Mouse (Mus musculus): Measurements from ENCODE around the gene Ndufa12.

The Ndufa12 gene

DNA sequence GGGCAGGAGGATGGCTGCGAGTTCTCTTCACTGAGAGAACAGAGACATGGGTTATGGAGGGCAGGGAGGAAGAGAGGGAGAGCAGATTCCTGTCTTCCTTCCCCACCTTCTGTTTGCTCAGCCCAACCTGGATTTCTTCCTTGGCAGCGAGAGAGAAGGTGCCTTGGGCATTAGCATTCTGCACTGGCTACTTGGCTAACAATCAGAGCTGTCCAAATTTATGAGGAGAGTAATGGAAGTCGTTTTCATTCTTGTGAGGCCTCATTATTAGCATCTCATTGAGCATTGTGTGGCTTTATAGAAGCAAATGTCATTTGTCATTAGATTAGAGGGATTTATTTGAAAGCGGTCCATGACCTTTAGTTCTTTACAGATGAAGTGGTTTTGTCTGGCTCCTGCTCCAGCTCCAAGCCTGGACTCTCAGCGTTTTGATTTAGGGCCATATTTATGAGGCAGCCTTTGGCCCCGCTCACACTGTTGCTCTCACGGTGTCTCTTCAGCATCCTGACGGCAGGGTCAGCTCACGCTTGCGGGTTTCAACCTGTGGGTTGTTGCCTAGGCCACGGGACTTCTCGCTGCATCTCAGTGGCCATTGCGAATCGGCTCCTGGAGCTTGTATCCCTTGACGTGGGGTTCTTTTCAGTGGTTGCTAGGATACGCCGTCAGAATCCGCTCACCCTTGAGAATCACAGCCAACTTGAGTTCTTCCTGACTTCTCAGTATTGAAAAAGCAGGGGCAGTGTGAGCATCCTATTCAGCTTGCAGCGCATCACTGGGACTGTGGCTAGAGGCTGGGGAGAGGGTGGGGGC is 31.9 kb downstream of the Ndufa12 start:
- no peak for DNase-seq (ENCODE audit: low read depth, low spot score)

DNA sequence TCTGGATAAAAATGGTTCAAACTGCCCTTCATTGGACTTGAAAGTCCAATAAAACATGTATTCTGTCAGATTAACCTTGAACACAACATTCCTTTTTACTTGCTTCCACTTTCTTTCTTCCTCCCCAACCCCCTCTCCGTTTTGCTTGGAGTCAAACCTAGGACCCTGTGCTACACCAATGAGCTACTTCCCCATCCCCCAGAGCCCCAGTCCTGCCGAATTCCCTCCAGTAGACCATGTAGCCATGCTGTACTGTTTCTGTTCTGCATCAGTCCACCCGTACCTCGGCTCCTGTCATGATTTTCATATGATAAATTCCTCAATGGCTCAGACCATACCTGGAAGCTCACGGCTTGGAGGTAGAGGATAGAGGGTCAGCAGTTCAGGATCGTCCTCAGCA is 32.5 kb downstream of the Ndufa12 start:
- DNase-seq (ENCODE audit: low read depth, low spot score) = no peak

DNA sequence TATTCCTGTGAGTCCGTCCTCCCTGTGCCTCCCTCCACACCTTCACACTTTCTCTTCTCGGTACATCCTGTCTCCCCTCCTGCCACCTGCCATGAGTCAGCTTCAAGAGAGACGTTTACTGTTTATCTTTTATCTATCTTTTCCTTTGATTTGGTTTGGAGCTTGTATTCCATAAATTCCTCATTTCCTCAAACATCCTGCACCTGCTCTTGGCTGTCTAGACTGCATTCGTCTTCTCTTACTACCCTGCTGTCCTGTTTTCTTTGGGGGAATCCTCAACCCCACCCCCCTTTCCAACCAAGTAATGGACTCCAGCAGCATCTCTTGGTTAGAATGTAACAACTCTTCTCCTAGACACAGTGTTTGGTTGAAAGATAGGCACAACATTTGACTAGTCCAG is 36.7 kb downstream of the Ndufa12 start:
- DNase-seq (ENCODE audit: low read depth, low spot score) = no peak

- no peak for DNase-seq (ENCODE audit: low read depth, low spot score)
Measured at GRCm38 (mm10) chr10:94241346-94241745, 42.8 kb downstream of the Ndufa12 start.

DNA sequence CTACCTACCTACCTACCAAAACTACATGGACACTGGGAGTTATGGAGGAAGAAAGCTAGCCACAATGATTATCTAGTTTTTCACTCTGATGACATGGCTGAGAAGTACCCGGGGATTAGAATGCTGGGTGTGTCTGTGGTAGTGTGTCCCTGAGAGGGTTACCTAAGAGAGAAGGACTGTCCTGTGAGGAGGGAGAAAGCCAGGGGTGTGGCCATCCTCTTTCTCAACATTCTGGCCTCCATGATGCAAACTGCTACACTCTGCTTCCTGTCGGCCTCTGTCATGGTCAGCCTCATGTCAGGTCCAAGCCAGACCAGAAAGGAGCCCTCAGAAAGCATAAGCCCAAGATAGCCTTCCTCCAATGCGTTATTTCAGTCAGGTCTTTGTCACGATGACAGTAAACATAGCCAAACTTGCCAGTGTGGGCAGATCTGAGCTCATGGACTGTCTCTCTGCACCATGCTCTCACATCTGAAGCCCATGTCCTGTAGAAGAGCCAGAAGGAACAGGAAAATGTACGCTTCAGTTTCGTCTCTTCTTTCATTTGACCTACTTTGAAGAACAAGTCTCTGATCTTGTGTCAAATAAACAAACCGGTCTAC is 49.3 kb downstream of the Ndufa12 start:
- DNase-seq (ENCODE audit: low read depth, low spot score) = peak; percentile 25

- peak; percentile 62 for DNase-seq (ENCODE audit: low read depth, low spot score)
Measured at GRCm38 (mm10) chr10:94249575-94250456, 51.3 kb downstream of the Ndufa12 start.

DNA sequence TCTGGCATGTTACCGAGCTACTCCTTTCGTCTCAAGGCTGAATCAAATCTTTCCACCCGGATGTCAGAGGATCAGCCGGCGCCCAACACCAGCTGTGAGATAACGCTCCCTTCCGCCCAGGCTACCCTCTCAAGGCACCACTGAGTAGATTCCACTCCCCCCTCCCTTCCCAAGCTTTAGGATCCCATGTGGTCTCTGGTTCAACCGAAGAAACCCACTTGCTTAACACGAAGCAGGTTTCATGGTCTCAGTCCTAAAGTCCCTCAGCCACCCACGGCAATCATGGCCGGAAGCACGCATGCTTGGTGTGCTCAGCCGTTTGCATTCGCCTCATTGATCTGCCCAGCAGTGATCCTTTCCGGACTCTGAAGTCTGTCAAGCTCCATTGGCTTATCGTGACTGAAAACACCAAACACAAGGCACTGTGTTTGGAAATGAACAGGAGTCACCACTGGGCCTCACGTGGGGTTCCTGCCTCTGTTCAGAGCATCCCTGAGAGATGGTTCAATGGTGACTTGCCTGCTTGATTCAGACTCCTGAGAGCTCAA is 54.8 kb downstream of the Ndufa12 start:
- DNase-seq (ENCODE audit: low read depth, low spot score) = no peak

- no peak for DNase-seq (ENCODE audit: low read depth, low spot score)
Measured at GRCm38 (mm10) chr10:94254766-94255165, 56.2 kb downstream of the Ndufa12 start.

DNA sequence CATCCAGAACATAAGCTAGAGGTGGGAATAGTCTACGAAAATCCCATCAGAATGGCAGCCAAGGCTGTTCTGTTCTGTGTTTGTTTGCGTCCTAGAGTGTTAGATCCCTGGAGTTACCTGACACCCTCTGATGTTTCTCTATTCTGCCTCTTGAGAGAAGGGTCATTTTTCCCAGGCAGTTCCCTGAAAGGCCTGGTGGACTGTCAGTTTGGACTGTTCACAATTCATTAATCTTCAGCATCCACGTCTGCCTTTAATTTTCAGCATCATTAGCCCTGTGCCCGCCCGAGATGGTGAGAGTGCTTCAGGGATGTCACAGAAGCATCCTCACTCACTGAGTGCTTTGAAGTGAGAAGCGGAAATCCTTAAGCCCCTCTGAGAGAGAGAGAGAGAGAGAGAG is 57.2 kb downstream of the Ndufa12 start:
- DNase-seq (ENCODE audit: low read depth, low spot score) = no peak

DNA sequence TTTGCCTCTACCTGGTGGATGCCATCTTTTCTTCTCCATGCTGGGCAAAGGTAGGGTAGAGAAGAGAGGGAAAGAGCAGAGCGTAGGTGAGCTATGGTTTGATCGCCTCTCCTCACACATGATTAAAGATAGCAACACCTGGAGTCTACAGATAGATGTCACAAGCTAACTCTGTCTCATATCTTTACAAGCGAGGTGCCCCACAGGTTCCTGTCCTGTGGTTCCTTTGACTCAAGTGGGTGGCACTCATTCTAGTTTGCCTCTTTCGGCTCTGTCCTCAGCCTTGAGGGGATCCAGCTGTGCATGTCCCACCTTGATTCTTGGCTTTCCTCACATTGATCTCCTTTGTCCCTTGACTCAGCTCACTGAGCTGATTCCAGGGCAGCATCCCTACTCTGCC is 58.0 kb downstream of the Ndufa12 start:
- no peak for DNase-seq (ENCODE audit: low read depth, low spot score)

- no peak for DNase-seq (ENCODE audit: low read depth, low spot score)
Measured at GRCm38 (mm10) chr10:94260544-94260943, 62.0 kb downstream of the Ndufa12 start.

DNA sequence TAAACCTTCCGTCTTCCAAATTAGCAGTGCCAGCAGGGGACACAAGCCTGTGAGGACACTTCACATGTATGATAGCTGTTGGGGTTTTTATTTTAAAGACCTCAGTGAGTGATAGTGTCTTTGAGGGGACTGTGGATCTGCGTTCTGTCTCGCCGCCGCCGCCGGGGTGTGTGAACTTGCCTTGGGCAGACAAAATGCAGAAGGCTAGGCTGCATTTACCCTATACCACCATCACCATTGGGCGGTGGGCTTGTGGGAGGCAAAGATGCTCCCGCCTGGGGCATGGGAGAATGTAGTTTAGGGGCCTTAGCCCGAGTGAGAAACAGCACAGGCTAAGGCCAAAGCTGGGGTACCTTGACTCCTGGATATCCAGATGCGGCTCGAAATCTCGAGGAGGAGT is 64.1 kb downstream of the Ndufa12 start:
- no peak for DNase-seq (ENCODE audit: low read depth, low spot score)

DNA sequence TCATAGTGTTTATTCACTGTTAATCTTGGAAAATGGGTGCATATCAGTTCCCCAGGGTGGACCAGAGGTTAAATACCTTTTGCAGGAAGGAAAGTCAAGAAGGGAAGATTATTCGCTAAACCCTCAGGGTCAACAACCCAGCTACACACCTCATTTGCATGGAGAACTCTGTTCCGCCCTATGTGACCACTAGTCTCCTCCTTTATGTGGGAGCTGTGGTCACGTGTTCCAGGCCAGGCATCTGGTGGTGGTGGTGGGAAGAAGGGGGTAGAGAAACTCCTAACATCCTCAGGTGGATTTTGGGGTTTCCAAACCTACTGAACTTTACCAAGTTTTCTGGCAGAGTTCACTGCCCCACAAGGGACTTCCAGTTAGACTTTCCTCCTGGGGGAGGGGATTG is 64.7 kb downstream of the Ndufa12 start:
- DNase-seq (ENCODE audit: low read depth, low spot score) = no peak

DNA sequence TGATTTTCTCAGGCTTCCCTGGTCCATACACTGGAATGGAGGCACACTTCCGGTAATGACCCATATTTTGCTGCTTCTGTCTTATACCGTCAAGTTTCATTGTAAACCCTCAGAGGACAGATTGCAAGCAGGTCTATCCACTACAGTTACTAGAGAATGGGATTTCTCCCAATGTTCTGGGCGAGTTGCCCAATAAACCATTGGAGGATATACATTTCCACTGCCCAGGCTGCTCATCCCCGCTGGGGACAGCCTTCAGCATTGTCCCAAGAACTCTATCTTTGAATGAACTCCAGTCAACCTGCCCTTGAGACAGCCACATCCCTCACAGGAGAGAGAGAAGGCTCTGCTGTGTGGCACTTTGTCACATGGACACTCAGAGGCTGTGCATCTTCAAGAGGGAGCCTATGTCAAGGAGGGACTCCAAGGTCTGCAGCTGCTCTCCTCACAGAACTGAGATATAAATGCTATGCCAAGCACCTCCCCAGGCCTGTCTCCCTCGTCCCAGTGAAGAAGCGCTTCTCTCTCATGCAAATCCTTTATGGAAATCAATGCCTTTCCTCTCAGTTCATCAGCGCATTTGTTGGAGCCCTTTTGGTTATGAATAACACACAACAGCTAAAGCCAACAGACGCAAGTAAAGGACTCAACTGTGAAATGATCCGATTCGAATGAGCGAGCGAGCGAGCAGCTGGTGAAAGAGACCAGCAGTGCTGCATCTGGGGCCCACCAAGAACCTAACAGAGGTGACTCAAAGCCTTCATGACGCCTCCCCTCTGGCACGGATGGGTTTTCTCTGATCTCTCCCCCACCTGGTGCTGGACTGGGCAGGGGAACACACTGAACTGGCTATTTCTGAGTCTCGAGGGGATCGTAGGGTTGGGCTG is 67.4 kb downstream of the Ndufa12 start:
- no peak for DNase-seq (ENCODE audit: low read depth, low spot score)
